Mouse (Mus musculus): Measurements from ENCODE around the gene Spdef. TPM values are rescaled to one million over a fixed set of nuclear protein-coding genes. Genes with fewer than 3 reads are reported as not detected.

The Spdef gene
- polyA plus RNA-seq, 1 experiment from 2014 or later: 0.13 TPM

Other genes with a start within 250 kb of the Spdef start
- gene Grm4, start 207.6 kb downstream of the Spdef start, polyA plus RNA-seq (2016; fragmentation: Nextera tagmentation; extraction: Ambion mirVana): 2.2 and 4.2 TPM in 2 replicates
- gene Hmga1, start 172.5 kb downstream of the Spdef start, polyA plus RNA-seq (2016; fragmentation: Nextera tagmentation; extraction: Ambion mirVana): 541 and 748 TPM in 2 replicates
- gene AI413582, start 163.2 kb downstream of the Spdef start, polyA plus RNA-seq (2016; fragmentation: Nextera tagmentation; extraction: Ambion mirVana): 19.1 and 23.9 TPM in 2 replicates
- gene Nudt3, start 105.5 kb downstream of the Spdef start, polyA plus RNA-seq (2016; fragmentation: Nextera tagmentation; extraction: Ambion mirVana): 90.6 and 145 TPM in 2 replicates
- 0.86 TPM in 1 of 2 replicates, not detected in the other for gene RPS10-NUDT3, start 93.7 kb downstream of the Spdef start, polyA plus RNA-seq (2016; fragmentation: Nextera tagmentation; extraction: Ambion mirVana)
- gene Rps10, start 92.3 kb downstream of the Spdef start, polyA plus RNA-seq (2016; fragmentation: Nextera tagmentation; extraction: Ambion mirVana): 827 and 832 TPM in 2 replicates
- gene Pacsin1, start 73.4 kb downstream of the Spdef start, polyA plus RNA-seq (2016; fragmentation: Nextera tagmentation; extraction: Ambion mirVana): 3.4 and 3.6 TPM in 2 replicates
- gene D17Wsu92e, start 91.7 kb upstream of the Spdef start, polyA plus RNA-seq (2016; fragmentation: Nextera tagmentation; extraction: Ambion mirVana): 10.7 and 13.0 TPM in 2 replicates
- gene Snrpc, start 109.2 kb upstream of the Spdef start, polyA plus RNA-seq (2016; fragmentation: Nextera tagmentation; extraction: Ambion mirVana): 419 and 433 TPM in 2 replicates
- gene Uhrf1bp1, start 127.5 kb upstream of the Spdef start, polyA plus RNA-seq (2016; fragmentation: Nextera tagmentation; extraction: Ambion mirVana): 6.9 and 7.7 TPM in 2 replicates
- gene Anks1, start 180.4 kb upstream of the Spdef start, polyA plus RNA-seq (2016; fragmentation: Nextera tagmentation; extraction: Ambion mirVana): 25.0 and 62.0 TPM in 2 replicates
- 81.0 and 90.4 TPM in 2 replicates for gene Taf11, start 180.9 kb upstream of the Spdef start, polyA plus RNA-seq (2016; fragmentation: Nextera tagmentation; extraction: Ambion mirVana)

Measured in hindbrain, embryonic 10.5 days (tissue).